Mouse (Mus musculus): Measurements from ENCODE around the gene Abcd3.

DNA sequence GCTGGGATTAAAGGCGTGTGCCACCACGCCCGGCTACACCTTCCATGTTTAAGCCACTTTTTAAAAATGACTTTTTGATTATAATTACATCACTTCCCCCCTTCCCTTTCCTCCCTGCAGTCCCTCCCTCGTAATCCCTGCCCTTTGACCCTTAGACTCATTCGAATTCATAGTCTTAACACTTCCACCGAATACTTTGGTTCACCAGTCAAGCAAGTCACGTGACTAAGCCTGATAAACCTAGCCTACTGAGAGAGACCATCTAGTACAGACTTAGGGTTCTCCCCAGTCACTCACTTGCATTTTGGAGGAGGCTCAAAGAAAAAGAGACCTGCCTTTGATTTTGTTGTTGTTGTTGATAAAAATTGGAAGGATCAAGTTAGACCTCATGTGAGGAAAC lies 79.6 kb downstream of the Abcd3 start:
- TF ChIP-seq E2F4 (IDR thresholded peaks at IDR 0.05; ENCODE audit: insufficient read depth), result no peak
- no peak for TF ChIP-seq SRF (IDR thresholded peaks at IDR 0.05; ENCODE audit: control insufficient read depth, insufficient read length, low read depth)
- no peak for TF ChIP-seq POLR2A (IDR thresholded peaks at IDR 0.05; ENCODE audit: insufficient read length, low read depth)
- no peak for TF ChIP-seq MAX (IDR thresholded peaks at IDR 0.05; ENCODE audit: low read depth)
- TF ChIP-seq CEBPB (IDR thresholded peaks at IDR 0.05; ENCODE audit: insufficient read depth, poor library complexity, severe bottlenecking), result no peak
- TF ChIP-seq TCF12 (IDR thresholded peaks at IDR 0.05; ENCODE audit: insufficient read depth, poor library complexity, severe bottlenecking), result no peak
- no peak for TF ChIP-seq USF1 (IDR thresholded peaks at IDR 0.05; ENCODE audit: low read depth)
- no peak for TF ChIP-seq POLR2AphosphoS2 (IDR thresholded peaks at IDR 0.05; ENCODE audit: insufficient read length, low read depth)
- no peak for TF ChIP-seq MYOD1 (IDR thresholded peaks at IDR 0.05; ENCODE audit: control insufficient read depth in 1 of 3, insufficient read length in 2 of 3, low read depth in 2 of 3)
- TF ChIP-seq REST (IDR thresholded peaks at IDR 0.05; ENCODE audit: insufficient read depth, insufficient read length), result no peak

All from myocyte (in vitro differentiated cells).